Mouse (Mus musculus): ENCODE data around the gene Zbtb40.

- TF ChIP-seq CTCF (IDR thresholded peaks at IDR 0.05; ENCODE audit: low read depth, low read length) (no peak), POLR2A (IDR thresholded peaks at IDR 0.05; ENCODE audit: borderline replicate concordance, low read depth, low read length) (no peak)
Observed at GRCm38 (mm10) chr4:136944558-136945350, 103.8 kb downstream of the Zbtb40 start.

Data from bone marrow macrophage, adult 2 months (primary cell).